In genomic region chr6:43265363-43266041, GRCm38 (mm10) we compare ENCODE assay signal across 8 mouse cellular contexts. TPM values are rescaled to one million over a fixed set of nuclear protein-coding genes. Genes with fewer than 3 reads are reported as not detected.
DNase-seq lines count a peak whose midpoint lies in the region; ATAC-seq and TF ChIP-seq lines count a peak whose summit lies in the region.

Gene Arhgef5 (plus strand): TSS chr6:43265582.

- DNase-seq in left cerebral cortex, adult 2 months (ENCODE audit: extremely low spot score in 1 of 2, low spot score in 2 of 2): no peak
- no peak for DNase-seq in left cerebral cortex, adult 11 months (ENCODE audit: low spot score)
- DNase-seq in embryonic facial prominence, embryonic 14.5 days (ENCODE audit: low spot score): peak; percentile 68
- peak; percentile 58 to 66 for DNase-seq in heart, postnatal 14 days
- DNase-seq in kidney, postnatal 36 days: peak; percentile 94 to 95
- DNase-seq in frontal cortex, adult 2 months (ENCODE audit: extremely low spot score in 1 of 2, low spot score in 1 of 2): no peak

- H3K4me1 ChIP-seq in embryonic facial prominence, embryonic 14.5 days (ENCODE audit: control insufficient read depth, insufficient read depth, low read length): peaks cover 8% of the 10 kb centered on the region; the same call in 1 of the 2 replicates
- peaks cover 7% of the 10 kb centered on the region; the same call in 1 of the 2 replicates for H3K4me1 ChIP-seq in stomach, embryonic 14.5 days (ENCODE audit: control insufficient read depth, insufficient read depth, low read length)

- WGBS in embryonic facial prominence, embryonic 14.5 days: 1% methylated on average over 19 of the region's 48 CpGs
- WGBS in stomach, embryonic 14.5 days: under 1% methylated on average over 43 of the region's 48 CpGs

- no peak for TF ChIP-seq CTCF in left cerebral cortex, adult 2 months (IDR thresholded peaks at IDR 0.05)

- ATAC-seq in embryonic facial prominence, embryonic 14.5 days (ENCODE audit: low read depth): peak; percentile 88
- peak; percentile 42 for ATAC-seq in megakaryocyte progenitor cell, adult 5-6 weeks (replicated peaks; ENCODE audit: poor library complexity)
- ATAC-seq in stomach, embryonic 14.5 days (ENCODE audit: insufficient number of reproducible peaks, insufficient read depth, low FRiP score, low read depth): peak; percentile 91

- H3K36me3 ChIP-seq in embryonic facial prominence, embryonic 14.5 days (ENCODE audit: control insufficient read depth, insufficient read depth, low read length): no peaks in the 10 kb centered on the region
- no peaks in the 10 kb centered on the region for H3K36me3 ChIP-seq in stomach, embryonic 14.5 days (ENCODE audit: control insufficient read depth, insufficient read depth, low read length)

- H3K9ac ChIP-seq in embryonic facial prominence, embryonic 14.5 days (ENCODE audit: low read depth, low read length): peak within 1 kb of the TSS; percentile 78
- H3K9ac ChIP-seq in stomach, embryonic 14.5 days (replicated peaks; ENCODE audit: low read depth, low read length): peak within 1 kb of the TSS; percentile 77

- H3K27ac ChIP-seq in left cerebral cortex, adult 2 months: peak within 1 kb of the TSS; percentile 10; the same call in 1 of the 2 replicates
- peak within 1 kb of the TSS; percentile 39; the same call in 1 of the 2 replicates for H3K27ac ChIP-seq in embryonic facial prominence, embryonic 14.5 days (replicated peaks; ENCODE audit: low read depth, low read length)
- peak within 1 kb of the TSS; percentile 68 for H3K27ac ChIP-seq in stomach, embryonic 14.5 days (ENCODE audit: low read length)

- peak within 1 kb of the TSS; percentile 90 for H3K4me2 ChIP-seq in embryonic facial prominence, embryonic 14.5 days (ENCODE audit: low read depth, low read length)
- peak within 1 kb of the TSS; percentile 83 for H3K4me2 ChIP-seq in stomach, embryonic 14.5 days (replicated peaks; ENCODE audit: low read depth, low read length)

- peak within 1 kb of the TSS; percentile 45 for H3K4me3 ChIP-seq in left cerebral cortex, adult 2 months
- H3K4me3 ChIP-seq in embryonic facial prominence, embryonic 14.5 days (ENCODE audit: low read depth, low read length): peak within 1 kb of the TSS; percentile 65
- peak within 1 kb of the TSS; percentile 73 for H3K4me3 ChIP-seq in stomach, embryonic 14.5 days (ENCODE audit: low read depth, low read length)

- no peaks in the 10 kb centered on the region for H3K9me3 ChIP-seq in embryonic facial prominence, embryonic 14.5 days (ENCODE audit: control insufficient read depth, low read length)
- H3K9me3 ChIP-seq in stomach, embryonic 14.5 days (ENCODE audit: control insufficient read depth, low read depth, low read length): no peaks in the 10 kb centered on the region

- intact Hi-C loops in left cerebral cortex, adult 2 months (cut with DNase I): no loop called here
- intact Hi-C loops in heart, postnatal 14 days (cut with DNase I): no loop called here

- H3K27me3 ChIP-seq in embryonic facial prominence, embryonic 14.5 days (replicated peaks; ENCODE audit: control insufficient read depth, insufficient read depth, low read length): 0 out of 2 replicates have a peak, but pooled peaks cover 3% of the 10 kb centered on the region
- no peaks in the 10 kb centered on the region for H3K27me3 ChIP-seq in stomach, embryonic 14.5 days (ENCODE audit: control insufficient read depth, insufficient read depth, low read length)

RNA-seq across cellular contexts. Expression of gene Arhgef5, which starts in this region (rescaled TPM):
- total RNA-seq in left cerebral cortex, adult 2 months (2021): 1 to 10 TPM; 2.5 to 3.0 TPM
- 9.8 TPM in 2 replicates for polyA plus RNA-seq in embryonic facial prominence, embryonic 14.5 days (2014; fragmentation: Nextera tagmentation; extraction: Ambion mirVana)
- 10 to 100 TPM; 15.1 to 16.0 TPM for total RNA-seq in heart, postnatal 14 days (2021)
- 1.4 and 1.8 TPM in 2 replicates for total RNA-seq in megakaryocyte progenitor cell, adult 5-6 weeks (2015)
- 1.5 and 2.5 TPM in 2 replicates for total RNA-seq in megakaryocyte progenitor cell, adult 5-6 weeks (2017)
- 17.6 and 20.1 TPM in 2 replicates for polyA plus RNA-seq in stomach, embryonic 14.5 days (2014; fragmentation: Nextera tagmentation; extraction: Ambion mirVana)
- 2.9 and 4.2 TPM in 2 replicates for polyA plus RNA-seq in frontal cortex, adult 2 months (2012; rRNA removed)

Comparison
In these comparisons a context has a peak if more than half of its experiments do, and no peak if none do; other contexts are left out.
1. RNA of gene Arhgef5 (total RNA-seq): 15.1 to 16.0 TPM in heart, postnatal 14 days; 2.5 to 3.0 TPM in left cerebral cortex, adult 2 months and 1.4 to 2.5 TPM in megakaryocyte progenitor cell, adult 5-6 weeks; every median in the first group is over 4 times any median in the second.
2. DNase-seq: peak in embryonic facial prominence, embryonic 14.5 days (single experiment), heart, postnatal 14 days (2 of 2) and kidney, postnatal 36 days (2 of 2); none in left cerebral cortex, adult 2 months (0 of 2), left cerebral cortex, adult 11 months (single experiment) and frontal cortex, adult 2 months (0 of 2).
3. H3K27ac ChIP-seq: peak in every context shown above with its lines; median percentile 68 in stomach, embryonic 14.5 days; 39 in embryonic facial prominence, embryonic 14.5 days; 10 in left cerebral cortex, adult 2 months.
4. Peak in every context shown above with its lines, with median percentiles within 50 percentile points of each other: H3K4me3 ChIP-seq and ATAC-seq.